ENCODE assay signal across 30 mouse cellular contexts in genomic region chr1:68674667-68675066, GRCm38 (mm10).
"Had no signal": no experiment of that assay in that cellular context is flagged by ENCODE, and none has a peak within 500 bp of the region (broad histone marks: within the 10 kb centered on the region; RNA-seq: fewer than 3 reads in every experiment).

No protein-coding gene starts in this region.

- H3K4me2 ChIP-seq: limb, embryonic 15.5 days; liver, embryonic 11.5 days; liver, embryonic 12.5 days; liver, embryonic 13.5 days; liver, embryonic 15.5 days; lung, embryonic 14.5 days; lung, embryonic 15.5 days; midbrain, embryonic 11.5 days; midbrain, embryonic 12.5 days; midbrain, embryonic 13.5 days; midbrain, embryonic 15.5 days had no signal

- H3K9me3 ChIP-seq: limb, embryonic 15.5 days; liver, embryonic 12.5 days; liver, embryonic 13.5 days; liver, embryonic 15.5 days; lung, embryonic 15.5 days; megakaryocyte, embryonic 14.5 days; midbrain, embryonic 10.5 days; midbrain, embryonic 12.5 days; midbrain, embryonic 13.5 days; midbrain, embryonic 15.5 days had no signal

- ATAC-seq: liver, embryonic 12.5 days; liver, postnatal 0 days; lung, postnatal 0 days; midbrain, embryonic 13.5 days; midbrain, embryonic 15.5 days; midbrain, embryonic 16.5 days had no signal

- H3K27ac ChIP-seq: left cerebral cortex, adult 2 months; limb, embryonic 15.5 days; liver, embryonic 12.5 days; liver, embryonic 13.5 days; liver, embryonic 14.5 days; liver, embryonic 15.5 days; lung, embryonic 15.5 days; macrophage; midbrain, embryonic 10.5 days; midbrain, embryonic 12.5 days; midbrain, embryonic 13.5 days; midbrain, embryonic 15.5 days had no signal

- DNase-seq: layer of hippocampus, postnatal 36 days; left cerebral cortex, postnatal 4 days; liver; liver, embryonic 13.5 days; liver, postnatal 0 days; lung, adult 18-20 months; lung, adult 2 months; lung, embryonic 14.5 days; lung, postnatal 10 days; lung, postnatal 14 days; lung, postnatal 36 days; lung, postnatal 4 days; midbrain, embryonic 14.5 days had no signal

- H3K4me3 ChIP-seq: left cerebral cortex, adult 2 months; limb, embryonic 15.5 days; liver, embryonic 12.5 days; liver, embryonic 13.5 days; liver, embryonic 15.5 days; lung, embryonic 15.5 days; megakaryocyte, embryonic 14.5 days; midbrain, embryonic 10.5 days; midbrain, embryonic 12.5 days; midbrain, embryonic 13.5 days; midbrain, embryonic 15.5 days; myocyte had no signal

- H3K36me3 ChIP-seq: limb, embryonic 15.5 days; liver, embryonic 12.5 days; liver, embryonic 13.5 days; liver, embryonic 15.5 days; lung, embryonic 15.5 days; midbrain, embryonic 10.5 days; midbrain, embryonic 12.5 days; midbrain, embryonic 13.5 days; midbrain, embryonic 15.5 days had no signal

- H3K9ac ChIP-seq: limb, embryonic 15.5 days; liver, embryonic 12.5 days; liver, embryonic 13.5 days; liver, embryonic 14.5 days; liver, embryonic 15.5 days; liver, postnatal 0 days; lung, embryonic 14.5 days; lung, embryonic 15.5 days; midbrain, embryonic 12.5 days; midbrain, embryonic 13.5 days; midbrain, embryonic 15.5 days had no signal

- H3K4me1 ChIP-seq: limb, embryonic 15.5 days; liver, embryonic 12.5 days; liver, embryonic 13.5 days; liver, embryonic 15.5 days; lung, embryonic 15.5 days; megakaryocyte, embryonic 14.5 days; midbrain, embryonic 10.5 days; midbrain, embryonic 12.5 days; midbrain, embryonic 13.5 days; midbrain, embryonic 15.5 days had no signal

- H3K27me3 ChIP-seq: limb, embryonic 15.5 days; liver, embryonic 12.5 days; liver, embryonic 13.5 days; liver, embryonic 15.5 days; lung, embryonic 15.5 days; megakaryocyte, embryonic 14.5 days; midbrain, embryonic 12.5 days; midbrain, embryonic 13.5 days; midbrain, embryonic 15.5 days had no signal
